Mouse (Mus musculus): Measurements from ENCODE around the gene Kank1.
A peak's percentile ranks its signal among the peaks of the same experiment; 100 is the strongest.

The Kank1 gene

DNA sequence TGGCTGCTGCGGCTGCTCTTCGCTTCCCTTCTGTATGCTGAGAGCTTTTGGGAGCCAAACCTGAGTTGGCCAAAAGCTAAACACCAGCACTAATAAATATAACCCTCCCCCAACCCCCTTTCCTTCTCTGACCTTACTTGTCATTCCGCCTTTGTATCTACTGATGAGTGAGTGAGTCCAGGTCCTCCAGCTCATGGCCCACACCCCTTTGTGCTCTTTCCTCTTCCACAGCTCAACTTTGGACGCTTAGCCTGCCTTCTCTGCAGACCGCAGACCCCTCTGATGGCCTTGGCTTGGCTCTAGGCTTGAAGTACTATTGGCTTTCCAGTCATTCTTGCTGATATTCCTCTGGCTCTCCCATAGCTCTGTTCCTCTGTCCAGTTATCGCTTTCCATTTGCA, 16.4 kb downstream of the Kank1 start:
- no peak for DNase-seq (ENCODE audit: low spot score)

GRCm38 (mm10) chr19:25253628-25254027, 16.9 kb downstream of the Kank1 start:
- no peak for DNase-seq (ENCODE audit: low spot score)

GRCm38 (mm10) chr19:25258321-25258720, 21.5 kb downstream of the Kank1 start:
- no peak for DNase-seq (ENCODE audit: low spot score)

GRCm38 (mm10) chr19:25266181-25266580, 29.4 kb downstream of the Kank1 start:
- DNase-seq (ENCODE audit: low spot score): no peak

GRCm38 (mm10) chr19:25267247-25267646, 30.5 kb downstream of the Kank1 start:
- no peak for DNase-seq (ENCODE audit: low spot score)

DNA sequence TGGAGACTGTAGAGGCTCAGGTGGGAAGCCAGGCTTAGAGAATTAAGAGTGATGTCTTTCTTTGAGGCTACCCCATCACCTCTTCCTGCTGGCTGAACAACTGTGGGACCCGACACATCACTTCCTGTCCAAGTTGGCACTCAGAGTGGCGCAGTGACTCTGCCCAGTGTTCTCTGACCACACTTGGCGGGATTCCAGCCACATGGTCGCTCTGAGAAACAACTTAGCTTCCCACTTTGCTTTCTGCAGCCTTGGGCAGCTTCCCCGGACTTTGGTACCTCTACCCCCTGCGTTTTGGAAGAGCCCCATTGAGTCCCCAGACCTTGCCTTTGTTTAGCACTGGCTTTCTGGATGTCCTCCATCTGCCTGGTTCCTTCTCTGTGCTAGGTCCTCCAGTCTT, 31.8 kb downstream of the Kank1 start:
- no peak for DNase-seq (ENCODE audit: low spot score)

GRCm38 (mm10) chr19:25271591-25271990, 34.8 kb downstream of the Kank1 start:
- no peak for DNase-seq (ENCODE audit: low spot score)

- DNase-seq (ENCODE audit: low spot score): no peak
These were observed 36.4 kb downstream of the Kank1 start for GRCm38 (mm10) chr19:25273179-25273578.

- DNase-seq (ENCODE audit: low spot score): no peak
These were observed 40.0 kb downstream of the Kank1 start for GRCm38 (mm10) chr19:25276600-25277395.

DNA sequence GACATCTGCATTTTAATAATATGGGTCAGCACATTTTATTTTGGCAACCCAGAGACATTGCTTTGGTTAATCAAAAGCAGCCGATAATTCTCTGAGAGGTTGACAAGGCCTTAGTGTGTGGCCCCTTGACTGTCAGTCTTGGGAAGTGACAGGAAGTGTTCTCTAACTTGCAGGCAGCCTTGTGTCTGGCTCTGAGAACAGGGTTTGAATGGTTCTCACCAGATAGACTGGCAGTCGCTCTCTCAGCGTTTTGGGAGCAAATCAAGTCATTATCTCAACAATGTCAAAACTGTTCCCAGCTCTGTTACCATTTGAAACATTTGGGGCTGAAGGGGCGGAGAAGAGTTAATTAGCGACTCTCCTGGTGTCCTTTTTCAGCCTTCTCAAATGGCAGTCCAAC, 41.0 kb downstream of the Kank1 start:
- no peak for DNase-seq (ENCODE audit: low spot score)

GRCm38 (mm10) chr19:25279603-25280002, 42.8 kb downstream of the Kank1 start:
- DNase-seq (ENCODE audit: low spot score): no peak

DNA sequence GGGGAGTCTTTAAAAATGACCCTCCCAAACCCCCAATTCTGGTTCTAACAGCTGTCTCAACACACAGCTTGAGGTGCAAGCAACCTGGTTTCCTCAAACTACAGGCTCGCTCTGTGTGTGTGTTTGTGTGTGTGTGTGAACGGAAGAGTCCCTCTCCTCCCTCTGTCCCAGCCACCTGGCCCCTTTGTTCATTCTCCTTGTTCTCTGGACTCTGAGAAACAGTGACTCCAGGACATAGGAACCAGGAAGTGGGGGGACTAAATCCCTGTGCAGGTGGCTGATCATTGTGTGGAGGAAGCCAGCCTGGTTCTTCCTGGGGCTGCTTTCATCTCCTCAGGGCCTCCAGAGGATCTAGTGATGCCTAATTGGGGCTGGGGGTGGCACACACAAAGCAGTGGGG, 46.9 kb downstream of the Kank1 start:
- DNase-seq (ENCODE audit: low spot score): no peak

- no peak for DNase-seq (ENCODE audit: low spot score)
These were observed 49.2 kb downstream of the Kank1 start for GRCm38 (mm10) chr19:25285756-25286538.

- DNase-seq (ENCODE audit: low spot score): no peak
These were observed 54.3 kb downstream of the Kank1 start for GRCm38 (mm10) chr19:25290991-25291520.

DNA sequence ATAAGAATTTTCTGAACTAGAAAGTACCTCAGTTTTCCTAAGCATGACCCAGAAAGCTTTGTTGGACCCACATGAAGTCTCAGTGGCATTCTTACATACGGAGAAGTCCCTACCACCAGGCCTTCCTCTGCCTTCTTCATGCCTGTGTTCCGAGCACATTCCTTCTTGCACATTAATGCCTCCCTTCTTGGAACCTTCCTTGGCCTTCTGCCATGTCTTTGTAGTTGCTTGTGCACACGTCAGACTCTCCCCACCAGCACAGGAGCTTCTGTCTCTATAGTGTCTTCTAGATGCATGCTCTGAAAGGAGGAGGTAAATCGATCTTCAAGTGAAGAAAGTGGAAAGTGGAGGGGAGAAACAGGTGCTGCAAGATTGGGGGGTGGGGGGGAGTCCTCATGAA, 58.4 kb downstream of the Kank1 start:
- no peak for DNase-seq (ENCODE audit: low spot score)

DNA sequence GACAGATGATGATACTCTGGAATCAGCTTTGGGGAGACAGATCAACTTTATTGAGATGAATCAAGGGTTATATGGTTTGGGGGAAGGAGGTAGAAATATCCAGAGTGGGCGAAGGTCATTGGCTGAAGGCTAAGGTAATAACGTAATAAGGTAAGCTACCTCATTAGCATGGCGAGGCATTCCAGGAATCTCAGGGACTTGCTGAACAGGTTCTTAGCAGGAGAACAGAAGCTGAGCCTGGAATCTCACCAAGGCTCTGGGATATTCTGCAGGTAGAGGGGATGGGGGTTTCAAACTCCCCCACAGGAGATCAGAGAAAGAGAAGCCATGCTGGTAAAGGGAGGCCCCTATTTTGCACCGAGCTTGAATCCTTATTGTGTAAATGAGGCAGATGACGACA, 60.5 kb downstream of the Kank1 start:
- no peak for DNase-seq (ENCODE audit: low spot score)

- no peak for DNase-seq (ENCODE audit: low spot score)
These were observed 63.3 kb downstream of the Kank1 start for GRCm38 (mm10) chr19:25299852-25300670.

- DNase-seq (ENCODE audit: low spot score): no peak
These were observed 64.4 kb downstream of the Kank1 start for GRCm38 (mm10) chr19:25301189-25301588.

DNA sequence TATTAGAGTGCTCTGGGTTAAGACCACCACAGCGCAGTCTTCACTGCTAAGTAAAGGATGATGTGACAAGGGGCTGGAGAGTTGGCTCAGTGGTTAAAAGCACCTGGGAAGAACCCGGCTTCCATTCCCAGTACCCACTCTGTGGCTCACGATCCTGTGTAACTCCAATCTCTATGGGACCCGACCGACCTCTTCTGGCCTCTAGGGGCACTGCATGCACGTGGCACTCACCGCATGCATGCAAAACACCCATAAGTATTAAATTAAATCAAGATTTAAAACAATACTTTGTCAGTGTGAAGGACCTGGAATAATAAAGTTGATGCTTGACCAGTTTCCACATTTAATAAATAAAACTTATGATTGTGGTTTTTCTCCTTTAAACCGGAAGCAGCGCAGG, 69.5 kb downstream of the Kank1 start:
- peak; percentile 21 for DNase-seq (ENCODE audit: low spot score)

GRCm38 (mm10) chr19:25308156-25308555, 71.4 kb downstream of the Kank1 start:
- DNase-seq (ENCODE audit: low spot score): no peak

DNA sequence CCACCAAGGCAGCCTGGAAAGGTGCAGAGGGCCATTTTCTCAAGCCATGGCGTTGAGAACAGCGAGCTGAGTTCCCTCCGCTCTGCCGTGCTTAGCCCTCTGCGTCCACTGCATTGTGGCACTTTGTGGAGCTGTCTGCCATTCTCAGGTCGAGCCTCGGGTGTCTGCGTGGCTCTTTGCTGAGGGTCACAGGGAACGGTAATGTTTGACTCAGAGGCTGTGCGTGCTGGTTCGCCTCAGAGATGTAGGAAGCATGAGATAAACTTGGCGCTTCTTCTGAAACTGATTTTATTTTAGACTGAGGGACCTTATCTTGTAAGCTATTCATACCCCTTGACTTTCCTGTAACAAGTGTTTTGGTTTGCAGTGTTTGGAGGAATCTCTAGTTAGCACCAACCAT, 72.0 kb downstream of the Kank1 start:
- DNase-seq (ENCODE audit: low spot score): no peak

DNA sequence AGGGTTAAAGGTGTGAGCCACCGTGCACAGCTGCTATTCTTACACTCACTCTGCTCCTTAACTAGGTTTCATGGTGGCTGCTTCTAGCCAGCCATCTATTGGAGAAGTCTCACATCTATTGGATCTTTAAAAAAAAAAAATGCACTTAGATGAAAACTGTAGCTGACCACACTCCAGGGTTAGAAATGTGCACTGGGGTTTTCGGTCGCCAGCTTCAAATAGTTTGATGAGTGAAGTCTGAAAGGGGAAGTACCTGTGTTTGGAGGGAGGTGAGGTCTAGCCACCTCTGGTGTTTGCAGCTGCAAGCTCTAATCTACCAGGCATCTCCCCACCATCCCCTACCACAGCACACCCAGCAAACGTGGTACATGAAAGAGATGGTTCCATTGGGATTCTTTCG, 74.2 kb downstream of the Kank1 start:
- DNase-seq (ENCODE audit: low spot score): no peak

Data from retina, embryonic 14.5 days (tissue).